Mouse (Mus musculus) E14TG2a.4 (cell line): ENCODE measurements at regions not wholly inside any gene's neighbourhood (a gene's known extent, or its start where the extent isn't known, plus 50 kb on each side); places are given as distances from the start of the nearest gene placed in this dataset.

Experiments used
- H3K27me3 ChIP-seq: 2 replicates; pipeline ENCODE4 v1.6.1; 2014; ENCODE audit warnings: low read length, control low read depth; ENCODE audit not compliant: insufficient read depth
- H3K36me3 ChIP-seq: 2 replicates; pipeline ENCODE4 v1.6.1; 2014; ENCODE audit warnings: low read length, control low read depth; ENCODE audit not compliant: insufficient read depth
- H3K4me1 ChIP-seq: replicated peaks from 2 replicates; pipeline ENCODE4 v1.6.1; 2014; ENCODE audit warnings: low read depth, low read length, control low read depth
- H3K4me3 ChIP-seq: replicated peaks from 2 replicates; pipeline ENCODE4 v1.5.1; 2014; ENCODE audit warnings: mild to moderate bottlenecking, low read length
- H3K9me3 ChIP-seq: 2 replicates; pipeline ENCODE4 v1.6.1; 2014; ENCODE audit warnings: low read length, control low read depth
- CTCF ChIP-seq: conservative IDR thresholded peaks from 2 replicates; pipeline ENCODE4 v1.5.1; 2014; ENCODE audit warnings: low read length
- NANOG ChIP-seq: IDR thresholded peaks from 2 replicates; pipeline ENCODE4 v1.6.1; 2014; ENCODE audit warnings: borderline replicate concordance, low read length, mixed read lengths
- POU5F1 ChIP-seq: IDR thresholded peaks from 2 replicates; pipeline ENCODE4 v1.6.1; 2014; ENCODE audit warnings: low read length, borderline replicate concordance

- TF ChIP-seq POU5F1 (no peak), CTCF (no peak), NANOG (no peak)
- Histone ChIP-seq H3K4me3 (no peak overlapping the region), H3K27me3 (no peaks in the 10 kb centered on the region), H3K4me1 (no peaks in the 10 kb centered on the region), H3K36me3 (no peaks in the 10 kb centered on the region), H3K9me3 (0 out of 2 replicates have a peak, but pooled peaks cover 13% of the 10 kb centered on the region)
These were observed 137.8 kb downstream of the Ets2 start for GRCm38 (mm10) chr16:95839512-95840253.

GRCm38 (mm10) chr16:95838886-95839430, 137.1 kb downstream of the Ets2 start:
- Histone ChIP-seq H3K27me3 (no peaks in the 10 kb centered on the region), H3K9me3 (0 out of 2 replicates have a peak, but pooled peaks cover 13% of the 10 kb centered on the region), H3K4me1 (no peaks in the 10 kb centered on the region), H3K4me3 (no peak overlapping the region), H3K36me3 (no peaks in the 10 kb centered on the region)
- TF ChIP-seq CTCF (no peak), NANOG (no peak), POU5F1 (no peak)

GRCm38 (mm10) chr16:95838478-95838846, 136.6 kb downstream of the Ets2 start:
- no peaks in the 10 kb centered on the region for H3K4me1 ChIP-seq
- no peaks in the 10 kb centered on the region for H3K27me3 ChIP-seq
- no peak for TF ChIP-seq CTCF
- no peak for TF ChIP-seq POU5F1
- no peak for TF ChIP-seq NANOG
- H3K36me3 ChIP-seq = no peaks in the 10 kb centered on the region
- H3K9me3 ChIP-seq = 0 out of 2 replicates have a peak, but pooled peaks cover 8% of the 10 kb centered on the region
- H3K4me3 ChIP-seq = no peak overlapping the region

- no peak for TF ChIP-seq CTCF
- no peak for TF ChIP-seq NANOG
- no peak for TF ChIP-seq POU5F1
These were observed 136.0 kb downstream of the Ets2 start for GRCm38 (mm10) chr16:95837723-95838477.

GRCm38 (mm10) chr16:95835941-95836340, 134.1 kb downstream of the Ets2 start:
- H3K4me3 ChIP-seq = no peak overlapping the region
- H3K36me3 ChIP-seq = no peaks in the 10 kb centered on the region
- peaks cover 18% of the 10 kb centered on the region for H3K4me1 ChIP-seq
- H3K9me3 ChIP-seq = no peaks in the 10 kb centered on the region
- H3K27me3 ChIP-seq = no peaks in the 10 kb centered on the region
- TF ChIP-seq POU5F1 = no peak
- TF ChIP-seq NANOG = no peak
- TF ChIP-seq CTCF = no peak

More at GRCm38 (mm10) chr16:95837723-95838477, 136.0 kb downstream of the Ets2 start:
- no peaks in the 10 kb centered on the region for H3K27me3 ChIP-seq
- no peak overlapping the region for H3K4me3 ChIP-seq
- 0 out of 2 replicates have a peak, but pooled peaks cover under 1% of the 10 kb centered on the region for H3K4me1 ChIP-seq
- H3K36me3 ChIP-seq = no peaks in the 10 kb centered on the region
- 0 out of 2 replicates have a peak, but pooled peaks cover 2% of the 10 kb centered on the region for H3K9me3 ChIP-seq

- TF ChIP-seq NANOG (no peak), CTCF (no peak), POU5F1 (no peak)
- Histone ChIP-seq H3K27me3 (no peaks in the 10 kb centered on the region), H3K4me3 (no peak overlapping the region), H3K36me3 (no peaks in the 10 kb centered on the region), H3K9me3 (no peaks in the 10 kb centered on the region), H3K4me1 (peaks cover 18% of the 10 kb centered on the region)
These were observed 132.8 kb downstream of the Ets2 start for GRCm38 (mm10) chr16:95834556-95835288.

GRCm38 (mm10) chr16:95833455-95833854, 131.6 kb downstream of the Ets2 start:
- Histone ChIP-seq H3K36me3 (no peaks in the 10 kb centered on the region), H3K27me3 (no peaks in the 10 kb centered on the region), H3K9me3 (no peaks in the 10 kb centered on the region), H3K4me3 (no peak overlapping the region), H3K4me1 (peaks cover 18% of the 10 kb centered on the region)
- TF ChIP-seq NANOG (no peak), CTCF (no peak), POU5F1 (no peak)

GRCm38 (mm10) chr16:95832346-95832739, 130.5 kb downstream of the Ets2 start:
- TF ChIP-seq CTCF (no peak), POU5F1 (no peak), NANOG (no peak)
- H3K4me3 ChIP-seq = no peak overlapping the region
- H3K27me3 ChIP-seq = no peaks in the 10 kb centered on the region
- peaks cover 18% of the 10 kb centered on the region for H3K4me1 ChIP-seq
- H3K36me3 ChIP-seq = no peaks in the 10 kb centered on the region
- no peaks in the 10 kb centered on the region for H3K9me3 ChIP-seq
